Mouse (Mus musculus): ENCODE measurements at regions not wholly inside any gene's neighbourhood (a gene's known extent, or its start where the extent isn't known, plus 50 kb on each side); places are given as distances from the start of the nearest gene placed in this dataset.

- TF ChIP-seq CTCF (IDR thresholded peaks at IDR 0.05; ENCODE audit: low read depth) (no peak), EP300 (IDR thresholded peaks at IDR 0.05; ENCODE audit: low read depth) (peak; percentile 91)
Measured at GRCm38 (mm10) chr4:75041930-75042579, 236.1 kb downstream of the Dmac1 start.
